Mouse (Mus musculus) skeletal muscle tissue, adult 2 months (tissue): ENCODE data around the gene Slk.
"Not testable (repeated sequence)": the region's sequence is repeated elsewhere in the genome, so short reads cannot be mapped to it uniquely, and the experiment has no call there.

Source experiments
- DNase-seq: peaks from one replicate; pipeline ENCODE4 v3.0.0-alpha.2; 2012; ENCODE audit warnings: low read depth, low spot score

The Slk gene

GRCm38 (mm10) chr19:47570042-47570441 is 9.4 kb upstream of the Slk start:
- DNase-seq = no peak

GRCm38 (mm10) chr19:47571981-47572380 is 7.5 kb upstream of the Slk start:
- not testable (repeated sequence) for DNase-seq

DNA sequence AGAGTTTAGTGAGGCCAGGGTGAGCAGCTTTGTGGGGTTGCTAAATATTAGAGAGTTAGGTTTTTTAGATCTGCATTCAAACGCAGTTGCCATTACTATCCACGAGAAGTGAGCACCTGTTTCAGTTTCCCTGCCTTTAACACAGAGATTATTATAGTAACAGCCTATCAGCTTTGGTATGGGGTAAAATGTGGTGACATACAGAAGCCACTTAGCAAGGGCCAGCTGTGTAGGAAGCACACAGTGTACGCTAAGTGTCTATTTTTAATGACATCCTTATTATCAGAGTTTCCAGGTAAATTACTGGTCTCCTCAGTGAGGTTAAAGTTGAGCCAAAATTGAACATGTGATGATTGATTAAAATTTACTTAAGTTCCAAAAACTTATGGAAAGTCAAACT is 5.8 kb upstream of the Slk start:
- no peak for DNase-seq

GRCm38 (mm10) chr19:47578581-47579224 is 775 bp upstream of the Slk start:
- DNase-seq = no peak

DNA sequence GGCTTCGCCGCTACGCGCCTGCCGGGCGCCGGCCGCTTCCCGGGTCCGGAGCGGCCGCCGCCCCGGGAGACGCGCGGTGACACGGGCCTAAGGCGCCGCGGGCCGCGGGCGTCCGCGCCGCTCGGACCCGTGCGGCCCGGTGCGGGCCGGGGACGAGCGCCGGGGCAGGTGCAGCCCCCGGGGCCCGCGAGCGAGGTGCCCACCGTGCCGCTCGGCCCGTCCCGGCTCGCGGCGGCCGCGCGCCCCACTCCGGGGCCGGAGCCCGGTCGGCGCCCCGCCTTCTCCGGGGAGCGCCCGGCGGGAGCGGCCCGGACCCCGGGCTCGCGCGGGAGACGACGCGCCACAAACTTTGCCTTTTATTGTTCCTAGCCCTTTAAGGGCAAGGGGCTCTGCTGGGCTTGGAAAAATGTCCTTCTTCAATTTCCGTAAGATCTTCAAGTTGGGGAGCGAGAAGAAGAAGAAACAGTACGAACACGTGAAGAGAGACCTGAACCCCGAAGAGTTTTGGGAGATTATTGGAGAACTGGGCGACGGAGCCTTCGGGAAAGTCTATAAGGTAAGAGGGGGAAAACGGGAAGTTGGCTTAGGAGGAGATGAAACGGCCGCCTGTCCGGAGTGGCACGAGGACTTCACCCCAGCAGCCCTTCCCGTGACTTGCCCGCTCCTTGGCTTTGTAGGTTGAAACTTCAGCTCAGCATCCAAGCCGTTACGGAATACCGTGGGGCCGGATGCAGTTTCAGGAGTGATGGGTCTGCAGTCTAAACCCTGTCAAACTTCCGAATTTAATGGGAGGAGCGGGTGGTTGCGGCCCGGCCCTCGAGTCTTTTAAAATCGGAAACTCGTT is 532 bp downstream of the Slk start:
- DNase-seq = no peak

- no peak for DNase-seq
Measured at GRCm38 (mm10) chr19:47585772-47586171, 6.3 kb downstream of the Slk start.

DNA sequence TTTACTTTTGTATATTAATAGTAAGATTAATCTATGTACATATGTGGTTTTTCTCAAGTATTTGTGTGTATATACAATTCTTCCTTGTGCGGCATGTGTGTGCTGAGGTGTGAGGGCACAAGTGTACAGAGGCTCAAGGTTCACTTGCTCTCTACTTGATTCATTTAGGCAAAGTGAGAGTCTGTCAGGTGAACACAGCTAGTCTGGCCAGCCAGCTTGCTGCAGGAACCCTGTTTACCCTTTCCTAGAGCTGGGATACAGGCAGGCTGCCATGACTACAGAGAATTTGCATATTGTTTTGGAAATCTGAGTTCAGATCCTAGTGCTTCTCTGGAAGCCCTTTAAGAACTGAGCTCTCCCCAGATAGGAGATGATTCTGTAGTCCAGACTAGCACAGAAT is 7.5 kb downstream of the Slk start:
- DNase-seq = no peak

DNA sequence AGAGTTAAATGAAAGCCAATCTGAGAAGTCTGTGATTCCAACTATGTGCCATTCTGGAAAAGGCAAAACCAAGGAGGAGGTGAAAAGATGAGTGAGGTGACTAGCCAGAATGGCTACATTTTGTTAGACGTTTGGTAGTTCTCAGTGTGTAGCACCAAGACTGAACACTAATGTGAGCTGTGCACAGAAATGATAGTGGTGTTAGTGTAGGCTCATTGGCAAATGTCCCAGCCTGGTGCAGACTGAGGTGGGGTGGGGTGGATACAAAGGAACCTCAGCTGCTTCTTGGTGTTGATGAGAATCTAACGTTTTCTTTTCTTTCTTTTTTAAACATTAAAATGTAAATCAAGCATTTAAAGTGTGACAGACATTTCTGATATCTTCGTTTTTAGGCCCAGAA is 29.0 kb downstream of the Slk start:
- DNase-seq = no peak

DNA sequence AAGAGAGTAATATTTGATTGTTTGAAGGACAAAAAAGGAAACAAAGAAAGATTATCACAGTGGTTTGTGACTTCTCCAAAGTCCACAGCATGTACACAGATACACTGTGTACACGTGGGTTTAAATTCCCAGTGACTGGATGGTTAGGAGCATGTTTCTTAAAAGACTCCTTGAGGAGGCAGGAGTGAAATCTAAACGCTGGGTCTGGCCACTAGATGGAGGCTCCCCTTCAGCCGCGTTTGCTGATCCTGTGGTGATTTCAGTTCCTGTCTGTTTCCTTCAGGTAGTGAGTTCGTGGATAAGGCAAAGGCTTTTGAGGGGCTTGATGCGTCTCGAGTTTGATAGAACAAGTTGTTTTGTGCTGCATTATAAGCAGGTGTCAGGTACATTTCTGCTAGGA is 34.0 kb downstream of the Slk start:
- no peak for DNase-seq

DNA sequence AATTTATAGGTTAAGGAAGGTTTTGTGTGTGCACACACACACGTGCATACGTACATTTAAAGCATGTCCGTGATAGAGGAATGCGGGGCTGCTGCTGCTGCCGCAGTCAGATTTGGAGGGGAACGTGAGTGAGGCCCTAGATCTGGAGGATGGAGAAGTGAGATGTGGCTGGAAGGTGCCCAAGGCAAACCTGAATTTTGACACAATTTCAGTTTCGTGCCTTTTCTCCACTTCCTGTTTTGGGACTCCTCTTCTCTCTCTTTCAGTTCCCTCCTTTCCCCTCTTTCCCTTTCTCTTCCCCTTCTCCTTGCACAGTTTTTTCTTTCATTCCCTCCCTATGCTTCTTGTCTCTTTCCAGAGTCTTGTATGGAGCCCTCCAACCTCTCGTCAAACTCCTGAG is 42.0 kb downstream of the Slk start:
- DNase-seq = no peak

- no peak for DNase-seq
Measured at GRCm38 (mm10) chr19:47624940-47625711, 45.6 kb downstream of the Slk start.

DNA sequence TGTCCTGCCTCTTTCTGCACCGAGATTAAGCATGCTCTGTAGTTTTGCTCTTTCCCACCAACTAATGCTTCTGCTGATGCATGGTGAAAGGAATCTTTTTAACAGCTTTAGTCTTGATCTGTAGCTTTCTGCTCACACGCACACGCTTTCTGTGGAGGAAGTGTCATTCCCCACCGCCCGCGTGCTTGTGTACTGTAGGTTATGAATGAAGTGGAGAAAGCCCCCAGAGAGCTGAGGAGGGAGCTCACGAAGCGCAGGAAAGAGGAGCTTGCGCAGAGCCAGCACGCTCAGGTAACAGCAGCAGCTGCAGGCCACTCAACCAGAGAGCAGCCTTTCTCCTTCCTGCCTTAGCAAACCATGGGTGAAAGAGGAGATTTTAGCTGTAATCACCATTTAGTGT is 48.0 kb downstream of the Slk start:
- DNase-seq = no peak

GRCm38 (mm10) chr19:47629068-47629467 is 49.6 kb downstream of the Slk start:
- DNase-seq = no peak

- no peak for DNase-seq
Measured at GRCm38 (mm10) chr19:47630381-47630780, 50.9 kb downstream of the Slk start.

DNA sequence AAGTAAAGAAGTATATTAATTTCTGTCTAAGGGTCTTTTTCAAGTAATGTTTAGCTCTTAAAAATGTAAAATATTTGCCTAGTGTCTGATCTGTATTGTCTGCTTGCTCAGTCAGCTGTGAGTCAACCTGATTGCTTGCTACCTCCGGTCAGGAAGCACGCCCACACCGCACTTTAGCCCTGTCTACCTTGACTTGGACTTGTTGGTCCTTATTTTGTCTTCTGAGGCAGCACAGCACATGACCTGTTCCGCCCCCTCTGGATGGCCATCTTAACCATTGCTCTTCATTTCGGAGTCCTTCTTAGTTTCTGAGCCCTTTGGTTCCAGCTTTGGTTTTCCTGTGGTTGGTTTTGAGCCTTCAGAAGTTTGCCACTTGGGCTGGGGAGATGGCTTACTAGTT is 52.3 kb downstream of the Slk start:
- no peak for DNase-seq

DNA sequence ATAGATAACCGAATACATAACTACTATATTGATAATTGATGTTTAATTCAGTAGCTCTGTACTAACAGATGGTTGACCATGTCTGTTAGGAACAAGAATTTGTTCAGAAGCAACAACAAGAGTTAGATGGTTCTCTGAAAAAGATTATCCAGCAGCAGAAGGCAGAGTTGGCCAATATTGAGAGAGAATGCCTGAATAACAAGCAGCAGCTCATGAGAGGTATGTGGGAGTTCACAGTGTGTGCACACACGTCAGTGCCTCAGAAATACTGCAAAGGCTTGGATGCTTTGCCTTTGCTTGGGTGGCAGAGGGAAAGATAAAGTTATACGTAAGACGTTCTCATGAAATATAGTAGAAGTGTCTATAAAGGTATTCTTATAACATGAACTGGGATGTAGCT is 55.9 kb downstream of the Slk start:
- DNase-seq = no peak

DNA sequence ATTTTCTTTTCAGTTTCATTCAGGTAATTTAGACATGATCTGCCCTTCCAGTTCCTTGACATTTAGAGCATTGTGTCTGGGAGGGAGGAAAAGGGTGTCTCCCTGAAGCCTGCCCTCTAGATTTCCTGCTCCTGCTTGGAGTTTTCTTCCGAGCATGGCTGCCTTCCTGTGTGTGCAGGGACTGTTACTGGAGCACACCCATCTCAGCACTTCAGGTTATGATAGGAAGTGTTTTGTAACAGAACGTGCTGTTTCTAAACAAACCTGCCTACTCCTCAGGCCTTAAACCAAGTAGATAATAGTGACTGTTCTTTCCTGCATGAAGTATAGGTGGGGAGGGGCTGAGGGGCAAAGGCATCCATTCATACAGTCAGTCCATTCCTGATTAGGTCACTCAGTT is 64.4 kb downstream of the Slk start:
- no peak for DNase-seq

- DNase-seq = no peak
Measured at GRCm38 (mm10) chr19:47645583-47645982, 66.1 kb downstream of the Slk start.

- DNase-seq = no peak
Measured at GRCm38 (mm10) chr19:47646508-47647120, 67.1 kb downstream of the Slk start.

GRCm38 (mm10) chr19:47649071-47649470 is 69.6 kb downstream of the Slk start:
- DNase-seq = no peak

GRCm38 (mm10) chr19:47650366-47651159 is 71.1 kb downstream of the Slk start:
- DNase-seq = no peak
